Mouse (Mus musculus) heart, embryonic 16.5 days (tissue): ENCODE data around the gene Tnnc2. TPM values are rescaled to one million over a fixed set of nuclear protein-coding genes. Genes with fewer than 3 reads are reported as not detected.
A peak's percentile ranks its signal among the peaks of the same experiment; 100 is the strongest.

Experiments
- ATAC-seq: fragments of 200-750 bp; cut with Nextera tagmentation; replicated peaks from 2 replicates; pipeline ENCODE4 v1.8.0; 2017; ENCODE audit warnings: moderate number of reproducible peaks; ENCODE audit not compliant: insufficient read depth, low FRiP score; ENCODE audit errors: extremely low read depth
- H3K27ac ChIP-seq: fragments of 300-500 bp; sonication (generic); 2 replicates; pipeline ENCODE4 v1.5.1; 2014; ENCODE audit warnings: mild to moderate bottlenecking, low read length, control low read depth, moderate library complexity
- H3K27me3 ChIP-seq: fragments of 300-500 bp; sonication (generic); 2 replicates; pipeline ENCODE4 v1.6.1; 2014; ENCODE audit warnings: low read length, mixed read lengths; ENCODE audit not compliant: control insufficient read depth, insufficient read depth
- H3K36me3 ChIP-seq: fragments of 300-500 bp; sonication (generic); 2 replicates; pipeline ENCODE4 v1.6.1; 2014; ENCODE audit not compliant: control insufficient read depth, insufficient read depth
- H3K4me1 ChIP-seq: fragments of 300-500 bp; sonication (generic); 2 replicates; pipeline ENCODE4 v1.6.1; 2014; ENCODE audit warnings: low read length, mixed read lengths; ENCODE audit not compliant: control insufficient read depth, insufficient read depth
- H3K4me2 ChIP-seq: fragments of 300-500 bp; sonication (generic); 2 replicates; pipeline ENCODE4 v1.6.1; 2014; ENCODE audit warnings: low read depth, mild to moderate bottlenecking, control low read depth, low read length
- H3K4me3 ChIP-seq: fragments of 300-500 bp; sonication (generic); 2 replicates; pipeline ENCODE4 v1.5.1; 2014; ENCODE audit warnings: mild to moderate bottlenecking, control low read depth, low read length
- H3K9ac ChIP-seq: fragments of 300-500 bp; sonication (generic); 2 replicates; pipeline ENCODE4 v1.6.1; 2014; ENCODE audit warnings: low read length, control low read depth
- H3K9me3 ChIP-seq: fragments of 300-500 bp; sonication (generic); replicated peaks from 2 replicates; pipeline ENCODE4 v1.6.1; 2016; ENCODE audit warnings: low read length; ENCODE audit not compliant: control insufficient read depth
- WGBS: fragments of 180-500 bp; shearing (Covaris S2); extraction: QIAGEN DNeasy Blood & Tissue Kit; methylation state at CpG from one replicate; pipeline ENCODE4 v1.1.7; 2014; 5-methylcytosine and 5-hydroxymethylcytosine counted together
- polyA plus RNA-seq: library from polyadenylated mRNA; unstranded; fragments of >200 nt; fragmentation: Nextera tagmentation; extraction: Ambion mirVana; gene quantifications from 2 replicates; pipeline ENCODE4 v1.2.1, GENCODE M21; 2015

The Tnnc2 gene
- polyA plus RNA-seq, 1 experiment from 2014 or later: 28.8 TPM

- peak within 1 kb of the TSS; percentile 92 for H3K4me3 ChIP-seq
- peaks cover 12% of the 10 kb centered on the region for H3K4me1 ChIP-seq
- no peaks in the 10 kb centered on the region for H3K27me3 ChIP-seq
- under 1% methylated on average over 57 of the region's 70 CpGs for WGBS
- H3K9ac ChIP-seq: peak within 1 kb of the TSS; percentile 96
- peaks cover 20% of the 10 kb centered on the region for H3K36me3 ChIP-seq
- ATAC-seq: peak; percentile 90
- no peaks in the 10 kb centered on the region for H3K9me3 ChIP-seq
- peak within 1 kb of the TSS; percentile 79 for H3K27ac ChIP-seq
- H3K4me2 ChIP-seq: peak within 1 kb of the TSS; percentile 98
These were observed 33.8 kb downstream of the Tnnc2 start, which contains the start of the genes Wfdc3 and Dnttip1 for GRCm38 (mm10) chr2:164745843-164746479. Gene Wfdc3 (minus strand): TSS chr2:164745931. Gene Dnttip1 (plus strand): TSS chr2:164745983.

GRCm38 (mm10) chr2:164744987-164745386 lies 34.8 kb downstream of the Tnnc2 start:
- no peaks in the 10 kb centered on the region for H3K27me3 ChIP-seq
- H3K4me3 ChIP-seq: peak overlapping the region; percentile 92
- H3K27ac ChIP-seq: no peak overlapping the region
- peaks cover 12% of the 10 kb centered on the region for H3K4me1 ChIP-seq
- WGBS: 61% methylated on average over 13 of the region's 13 CpGs
- H3K4me2 ChIP-seq: peak overlapping the region; percentile 98
- H3K9ac ChIP-seq: peak overlapping the region; percentile 96
- ATAC-seq: no peak
- no peaks in the 10 kb centered on the region for H3K9me3 ChIP-seq
- peaks cover 14% of the 10 kb centered on the region for H3K36me3 ChIP-seq

GRCm38 (mm10) chr2:164739876-164740275 lies 39.9 kb downstream of the Tnnc2 start:
- H3K4me3 ChIP-seq: no peak overlapping the region
- H3K9ac ChIP-seq: no peak overlapping the region
- no peak overlapping the region for H3K27ac ChIP-seq
- ATAC-seq: no peak
- H3K27me3 ChIP-seq: no peaks in the 10 kb centered on the region
- H3K4me1 ChIP-seq: no peaks in the 10 kb centered on the region; the same call in 1 of the 2 replicates
- H3K36me3 ChIP-seq: no peaks in the 10 kb centered on the region
- 58% methylated on average over 7 of the region's 7 CpGs for WGBS
- H3K9me3 ChIP-seq: no peaks in the 10 kb centered on the region
- no peak overlapping the region for H3K4me2 ChIP-seq

GRCm38 (mm10) chr2:164737377-164738090 lies 42.2 kb downstream of the Tnnc2 start:
- Histone ChIP-seq H3K4me1 (no peaks in the 10 kb centered on the region), H3K27ac (no peak overlapping the region), H3K4me2 (no peak overlapping the region), H3K9ac (no peak overlapping the region), H3K9me3 (no peaks in the 10 kb centered on the region), H3K36me3 (no peaks in the 10 kb centered on the region), H3K4me3 (no peak overlapping the region), H3K27me3 (no peaks in the 10 kb centered on the region)
- WGBS: 53% methylated on average over 3 of the region's 3 CpGs
- no peak for ATAC-seq

DNA sequence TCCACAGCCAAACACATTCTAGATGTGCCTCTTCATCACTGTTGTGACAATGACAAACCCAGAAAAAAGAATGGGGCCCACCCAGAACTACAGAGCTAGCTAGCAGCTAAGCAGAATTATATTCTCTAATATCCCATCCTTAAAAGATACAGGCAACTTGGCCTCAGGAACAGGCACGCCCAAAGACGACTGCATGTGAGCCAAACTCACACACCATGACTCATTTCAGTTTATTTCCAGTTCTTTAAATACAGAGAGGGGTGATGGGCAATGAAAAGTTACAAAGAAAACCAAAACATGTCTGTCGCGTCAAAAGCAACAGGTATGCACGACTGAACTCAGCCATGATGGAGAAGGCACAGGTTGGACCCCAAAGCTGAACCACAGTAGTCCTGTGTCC lies 44.3 kb downstream of the Tnnc2 start:
- no peak overlapping the region for H3K27ac ChIP-seq
- H3K4me1 ChIP-seq: no peaks in the 10 kb centered on the region
- no peak overlapping the region for H3K4me3 ChIP-seq
- no peaks in the 10 kb centered on the region for H3K9me3 ChIP-seq
- H3K4me2 ChIP-seq: no peak overlapping the region
- H3K9ac ChIP-seq: no peak overlapping the region
- no peaks in the 10 kb centered on the region for H3K36me3 ChIP-seq
- 82% methylated on average over 5 of the region's 5 CpGs for WGBS
- ATAC-seq: no peak
- no peaks in the 10 kb centered on the region for H3K27me3 ChIP-seq

DNA sequence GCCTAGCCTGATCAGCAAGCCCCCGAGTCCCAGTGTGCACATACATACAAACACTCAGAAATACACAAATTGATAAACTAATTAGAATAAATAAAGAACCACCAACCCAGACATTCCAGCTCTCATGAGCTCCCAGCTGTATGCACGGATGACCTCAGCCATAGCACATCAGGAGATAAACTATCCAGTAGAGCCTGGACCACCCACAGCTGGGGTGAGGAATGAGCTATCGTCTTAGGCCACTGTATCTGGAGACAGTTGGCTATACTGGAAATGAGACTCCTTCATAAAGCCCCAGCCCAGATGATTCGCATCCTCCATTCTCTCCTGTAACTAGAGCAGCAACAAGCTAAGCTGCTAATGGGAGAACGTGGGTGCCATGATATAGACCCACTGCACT lies 44.9 kb downstream of the Tnnc2 start:
- Histone ChIP-seq H3K9me3 (no peaks in the 10 kb centered on the region), H3K4me3 (no peak overlapping the region), H3K36me3 (no peaks in the 10 kb centered on the region), H3K9ac (no peak overlapping the region), H3K4me1 (no peaks in the 10 kb centered on the region), H3K27me3 (no peaks in the 10 kb centered on the region), H3K4me2 (no peak overlapping the region), H3K27ac (no peak overlapping the region)
- WGBS: 68% methylated on average over 5 of the region's 5 CpGs
- no peak for ATAC-seq

- H3K4me2 ChIP-seq: no peak overlapping the region
- no peak for ATAC-seq
- 63% methylated on average over 2 of the region's 2 CpGs for WGBS
- H3K4me1 ChIP-seq: no peaks in the 10 kb centered on the region
- no peaks in the 10 kb centered on the region for H3K27me3 ChIP-seq
- H3K4me3 ChIP-seq: no peak overlapping the region
- no peaks in the 10 kb centered on the region for H3K36me3 ChIP-seq
- H3K9me3 ChIP-seq: no peaks in the 10 kb centered on the region
- no peak overlapping the region for H3K9ac ChIP-seq
- H3K27ac ChIP-seq: no peak overlapping the region
These were observed 46.5 kb downstream of the Tnnc2 start for GRCm38 (mm10) chr2:164733259-164733658.

GRCm38 (mm10) chr2:164731719-164732118 lies 48.0 kb downstream of the Tnnc2 start:
- H3K4me2 ChIP-seq: no peak overlapping the region
- no peaks in the 10 kb centered on the region for H3K36me3 ChIP-seq
- no peak overlapping the region for H3K9ac ChIP-seq
- H3K4me3 ChIP-seq: no peak overlapping the region
- ATAC-seq: no peak
- H3K4me1 ChIP-seq: no peaks in the 10 kb centered on the region
- H3K9me3 ChIP-seq: no peaks in the 10 kb centered on the region
- H3K27ac ChIP-seq: no peak overlapping the region
- WGBS: 63% methylated on average over 5 of the region's 5 CpGs
- H3K27me3 ChIP-seq: no peaks in the 10 kb centered on the region
